Mouse (Mus musculus) intestine, embryonic 14.5 days (tissue): Measurements from ENCODE around the gene Tbc1d23. TPM values are rescaled to one million over a fixed set of nuclear protein-coding genes. Genes with fewer than 3 reads are reported as not detected.

ENCODE experiments used
- ATAC-seq: fragments of 200-750 bp; cut with Nextera tagmentation; replicated peaks from 2 replicates; pipeline ENCODE4 v1.8.0; 2017; ENCODE audit warnings: low read depth, moderate number of reproducible peaks, moderate TSS enrichment, moderate library complexity; ENCODE audit not compliant: low FRiP score, low TSS enrichment
- DNase-seq: peaks from one replicate; pipeline ENCODE4 v3.0.0-alpha.2; 2018; ENCODE audit warnings: low spot score
- H3K27ac ChIP-seq: fragments of 300-500 bp; sonication (generic); 2 replicates; pipeline ENCODE4 v1.5.1; 2014; ENCODE audit warnings: low read depth, mild to moderate bottlenecking, control low read depth
- H3K27me3 ChIP-seq: fragments of 300-500 bp; sonication (generic); replicated peaks from 2 replicates; pipeline ENCODE4 v1.6.1; 2014; ENCODE audit warnings: low read length, control low read depth; ENCODE audit not compliant: control insufficient read depth, insufficient read depth
- H3K36me3 ChIP-seq: fragments of 300-500 bp; sonication (generic); 2 replicates; pipeline ENCODE4 v1.6.1; 2014; ENCODE audit warnings: low read length, control low read depth; ENCODE audit not compliant: control insufficient read depth, insufficient read depth
- H3K4me1 ChIP-seq: fragments of 300-500 bp; sonication (generic); replicated peaks from 2 replicates; pipeline ENCODE4 v1.6.1; 2014; ENCODE audit warnings: low read length, control low read depth, mixed read lengths; ENCODE audit not compliant: control insufficient read depth, insufficient read depth
- H3K4me2 ChIP-seq: fragments of 300-500 bp; sonication (generic); 2 replicates; pipeline ENCODE4 v1.6.1; 2014; ENCODE audit warnings: low read length
- H3K4me3 ChIP-seq: fragments of 300-500 bp; sonication (generic); 2 replicates; pipeline ENCODE4 v1.5.1; 2014; ENCODE audit warnings: low read depth, low read length, control low read depth, mixed read lengths
- H3K9ac ChIP-seq: fragments of 300-500 bp; sonication (generic); 2 replicates; pipeline ENCODE4 v1.6.1; 2014; ENCODE audit warnings: mild to moderate bottlenecking, low read length
- H3K9me3 ChIP-seq: fragments of 300-500 bp; sonication (generic); 2 replicates; pipeline ENCODE4 v1.6.1; 2016; ENCODE audit warnings: low read length, control low read depth; ENCODE audit not compliant: control insufficient read depth
- WGBS: fragments of 180-500 bp; shearing (Covaris S2); extraction: QIAGEN DNeasy Blood & Tissue Kit; methylation state at CpG from one replicate; pipeline ENCODE4 v1.1.7; 2014; 5-methylcytosine and 5-hydroxymethylcytosine counted together
- polyA plus RNA-seq: library from polyadenylated mRNA; unstranded; fragments of >200 nt; fragmentation: Nextera tagmentation; extraction: Ambion mirVana; gene quantifications from 2 replicates; pipeline ENCODE4 v1.2.1, GENCODE M21; 2014

The Tbc1d23 gene
- polyA plus RNA-seq, 1 experiment from 2014 or later: 27.5 TPM

DNA sequence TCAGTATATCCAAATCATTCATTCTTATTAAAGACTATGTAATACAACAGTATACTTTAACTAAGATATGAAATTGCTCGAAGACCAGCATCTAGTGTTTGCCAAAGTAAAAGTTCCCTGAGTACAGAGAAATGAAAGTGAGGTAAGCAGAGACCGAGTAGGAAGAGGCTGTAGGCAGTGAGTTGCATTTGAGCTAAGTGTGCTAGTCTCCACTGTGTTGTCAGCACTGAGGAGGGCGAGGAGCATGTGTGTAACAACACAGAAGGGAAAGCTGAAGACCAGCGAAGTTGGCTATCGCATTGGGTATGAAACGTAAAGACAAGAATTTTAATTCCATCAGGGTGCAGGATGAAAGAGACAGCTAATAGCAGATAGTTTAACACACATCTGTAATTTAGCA is 97.7 kb downstream of the Tbc1d23 start:
- 94% methylated on average over 6 of the region's 6 CpGs for WGBS
- H3K36me3 ChIP-seq: peaks cover 42% of the 10 kb centered on the region
- ATAC-seq: no peak

DNA sequence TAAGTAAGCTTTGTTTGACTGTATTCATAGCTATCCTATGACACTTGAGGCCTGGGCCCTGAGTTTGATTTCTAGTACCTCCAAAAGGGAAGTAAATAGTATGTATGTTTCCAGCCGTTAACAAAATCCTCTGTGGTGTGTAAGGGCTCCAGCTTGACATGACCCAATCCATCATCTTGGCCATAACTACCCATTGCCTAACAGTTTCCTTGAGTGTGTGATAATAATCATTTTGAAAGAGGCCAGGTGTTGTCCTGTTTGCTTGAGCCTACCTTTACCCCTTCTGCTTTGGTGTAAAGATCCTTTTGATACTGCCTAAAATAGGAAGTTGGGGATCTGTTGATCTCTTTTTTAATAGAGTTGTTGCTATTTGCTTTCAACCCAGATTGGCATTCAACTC is 99.0 kb downstream of the Tbc1d23 start:
- Histone ChIP-seq H3K4me3 (no peak overlapping the region), H3K27ac (no peak overlapping the region), H3K4me2 (no peak overlapping the region), H3K36me3 (peaks cover 29% of the 10 kb centered on the region), H3K4me1 (0 out of 2 replicates have a peak, but pooled peaks cover 3% of the 10 kb centered on the region), H3K9me3 (no peaks in the 10 kb centered on the region), H3K9ac (no peak overlapping the region), H3K27me3 (no peaks in the 10 kb centered on the region)
- DNase-seq: no peak
- WGBS: 42% methylated on average over 1 of the region's 1 CpGs
- no peak for ATAC-seq

More for the DNA sequence above, 97.7 kb downstream of the Tbc1d23 start:
- Histone ChIP-seq H3K27ac (no peak overlapping the region), H3K4me1 (0 out of 2 replicates have a peak, but pooled peaks cover 3% of the 10 kb centered on the region), H3K9ac (no peak overlapping the region), H3K27me3 (no peaks in the 10 kb centered on the region), H3K4me2 (no peak overlapping the region), H3K9me3 (no peaks in the 10 kb centered on the region), H3K4me3 (no peak overlapping the region)
- DNase-seq: no peak

DNA sequence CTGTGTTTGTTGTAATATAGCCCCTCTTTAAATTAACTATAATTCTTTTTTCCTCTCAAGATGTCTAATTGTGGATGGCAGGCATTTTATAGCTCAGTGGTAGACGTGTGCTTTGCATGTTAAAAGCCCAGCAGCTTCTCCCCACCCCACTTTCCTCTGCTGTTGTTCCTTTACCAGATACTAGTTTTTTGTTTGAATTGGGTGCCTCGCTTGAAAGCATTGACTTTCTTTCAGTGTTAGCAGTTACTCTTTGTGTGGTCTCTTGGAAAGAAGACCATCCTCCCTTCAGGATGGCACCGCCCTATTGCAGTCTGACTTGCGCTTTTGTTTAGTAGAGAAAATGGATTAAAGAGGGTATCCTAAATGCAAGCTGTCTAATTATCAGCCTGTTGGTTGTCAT is 99.8 kb downstream of the Tbc1d23 start:
- ATAC-seq: no peak
- Histone ChIP-seq H3K4me1 (0 out of 2 replicates have a peak, but pooled peaks cover 3% of the 10 kb centered on the region), H3K9me3 (no peaks in the 10 kb centered on the region), H3K4me2 (no peak overlapping the region), H3K27ac (no peak overlapping the region), H3K36me3 (peaks cover 22% of the 10 kb centered on the region), H3K9ac (no peak overlapping the region), H3K27me3 (no peaks in the 10 kb centered on the region), H3K4me3 (no peak overlapping the region)
- DNase-seq: no peak
- WGBS: 78% methylated on average over 4 of the region's 4 CpGs

DNA sequence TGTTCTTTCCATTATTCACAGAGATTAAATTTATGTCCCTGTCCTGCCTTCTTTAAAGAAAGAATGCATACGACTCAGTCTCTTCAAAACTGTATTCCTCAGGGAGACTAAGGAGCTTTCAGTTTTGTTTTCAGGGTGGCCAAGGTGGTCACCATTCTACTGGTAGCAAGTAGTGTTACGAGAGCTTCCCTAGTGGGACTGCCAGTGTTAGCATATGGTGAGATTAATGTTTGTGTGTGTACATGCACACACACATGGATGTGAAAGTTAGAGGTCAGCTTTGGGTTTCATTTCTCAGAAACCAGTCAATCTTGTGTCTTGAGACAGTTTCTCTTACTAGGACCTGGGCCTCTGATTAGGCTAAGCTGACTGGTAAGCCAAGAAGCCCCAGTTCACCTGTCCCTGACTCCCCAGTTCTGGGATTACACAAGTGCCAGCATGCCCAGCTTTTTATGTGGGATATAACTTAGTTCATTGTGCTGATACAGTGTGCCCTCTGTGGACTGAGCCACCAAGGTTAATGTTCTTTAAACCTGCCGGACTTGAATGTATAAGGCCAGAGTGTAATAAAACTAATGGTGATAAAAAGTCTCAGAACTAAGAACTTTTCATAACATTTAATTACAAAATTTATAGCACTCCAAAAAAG is 100.4 kb downstream of the Tbc1d23 start:
- Histone ChIP-seq H3K27ac (no peak overlapping the region), H3K9ac (no peak overlapping the region), H3K4me3 (no peak overlapping the region), H3K9me3 (no peaks in the 10 kb centered on the region), H3K27me3 (no peaks in the 10 kb centered on the region), H3K36me3 (peaks cover 15% of the 10 kb centered on the region), H3K4me1 (0 out of 2 replicates have a peak, but pooled peaks cover 3% of the 10 kb centered on the region), H3K4me2 (no peak overlapping the region)
- ATAC-seq (no peak), DNase-seq (no peak)
- WGBS: 72% methylated on average over 3 of the region's 3 CpGs

DNA sequence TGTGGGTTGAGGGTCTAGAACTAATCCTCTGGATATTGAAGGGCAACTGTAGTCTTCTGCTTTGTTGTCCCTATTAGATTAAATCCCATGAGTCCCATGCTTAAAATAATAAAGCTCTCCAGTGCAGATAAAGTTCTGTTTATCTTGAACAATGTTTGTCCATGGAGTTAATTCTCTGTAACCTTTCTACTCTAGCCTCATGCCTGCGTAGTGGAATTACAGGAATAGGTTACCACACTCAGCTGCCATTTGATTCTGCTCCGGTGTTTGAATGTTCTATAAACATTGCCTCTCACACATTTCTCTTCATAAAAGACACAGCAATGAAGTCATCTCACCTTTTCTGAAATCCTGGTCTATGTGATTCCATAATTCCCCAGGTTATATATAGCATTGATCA is 103.5 kb downstream of the Tbc1d23 start:
- H3K27me3 ChIP-seq: no peaks in the 10 kb centered on the region
- no peak overlapping the region for H3K9ac ChIP-seq
- 60% methylated on average over 2 of the region's 2 CpGs for WGBS
- DNase-seq (no peak), ATAC-seq (no peak)
- no peak overlapping the region for H3K4me3 ChIP-seq
- H3K36me3 ChIP-seq: peaks cover 4% of the 10 kb centered on the region; the same call in 1 of the 2 replicates
- no peak overlapping the region for H3K4me2 ChIP-seq
- H3K27ac ChIP-seq: no peak overlapping the region
- no peaks in the 10 kb centered on the region for H3K9me3 ChIP-seq
- H3K4me1 ChIP-seq: peaks cover 15% of the 10 kb centered on the region

DNA sequence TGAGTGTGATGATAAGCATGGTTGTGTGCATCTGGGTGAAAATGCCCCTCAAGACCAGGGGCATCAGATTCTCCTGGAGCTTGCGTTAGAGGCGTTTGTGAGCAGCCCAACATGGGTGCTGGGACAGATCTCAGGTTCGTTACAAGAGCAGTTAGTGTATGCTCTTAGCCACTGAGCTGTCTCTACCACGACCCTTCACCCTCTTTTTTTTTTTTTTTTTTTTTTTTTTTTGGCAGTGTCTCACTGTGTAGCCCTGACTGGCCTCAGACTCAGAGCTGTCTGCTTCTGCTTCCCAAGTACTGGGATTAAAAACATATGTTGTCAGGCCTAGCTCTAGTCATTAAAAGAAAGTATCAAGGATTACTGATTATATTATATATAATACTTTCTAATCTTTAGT is 105.0 kb downstream of the Tbc1d23 start:
- Histone ChIP-seq H3K9ac (no peak overlapping the region), H3K9me3 (no peaks in the 10 kb centered on the region), H3K27me3 (no peaks in the 10 kb centered on the region), H3K4me3 (no peak overlapping the region), H3K27ac (no peak overlapping the region), H3K36me3 (peaks cover 4% of the 10 kb centered on the region; the same call in 1 of the 2 replicates), H3K4me2 (no peak overlapping the region), H3K4me1 (peaks cover 18% of the 10 kb centered on the region)
- 88% methylated on average over 4 of the region's 4 CpGs for WGBS
- DNase-seq (no peak), ATAC-seq (no peak)

DNA sequence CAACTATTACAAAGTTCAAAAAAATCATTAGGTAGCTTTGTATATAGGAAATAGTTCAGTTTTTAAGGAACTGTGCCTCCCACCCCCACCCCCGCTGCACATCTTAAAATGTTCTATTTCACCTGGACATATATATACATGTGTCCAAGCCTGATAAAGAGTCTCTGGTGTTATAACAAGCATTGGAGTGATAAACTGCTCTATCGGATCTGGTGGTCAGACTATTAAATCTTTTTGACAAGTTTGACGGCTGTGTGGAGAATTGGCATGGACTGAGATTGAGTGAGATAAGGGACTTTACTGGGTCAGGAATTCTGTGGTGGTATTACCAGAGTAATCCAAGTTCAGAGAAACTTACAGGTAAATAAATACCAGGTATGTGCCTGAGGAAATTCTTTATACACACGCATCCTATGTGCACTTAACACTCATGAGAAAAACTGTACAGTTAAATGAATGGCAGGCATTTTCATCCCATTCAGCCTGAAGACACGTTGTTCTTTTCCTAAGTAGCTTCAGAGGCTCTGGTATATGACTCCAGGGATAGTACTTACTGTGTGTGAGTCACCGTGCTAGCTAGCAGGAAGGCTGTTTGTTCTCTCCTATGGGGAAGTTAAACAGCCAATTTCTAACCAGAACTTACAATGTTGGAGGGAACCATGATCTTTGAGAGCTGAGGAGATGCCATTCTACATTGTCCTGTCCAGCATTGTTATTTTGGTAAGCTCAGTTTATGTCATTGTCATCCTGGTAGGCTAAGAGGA is 108.4 kb downstream of the Tbc1d23 start:
- ATAC-seq (no peak), DNase-seq (no peak)
- 41% methylated on average over 6 of the region's 6 CpGs for whole genome bisulfite sequencing
- Histone ChIP-seq H3K4me3 (peak overlapping the region; percentile 95), H3K27me3 (no peaks in the 10 kb centered on the region), H3K36me3 (peaks cover 4% of the 10 kb centered on the region; the same call in 1 of the 2 replicates), H3K9ac (peak overlapping the region; percentile 92), H3K9me3 (no peaks in the 10 kb centered on the region), H3K27ac (no peak overlapping the region), H3K4me1 (peaks cover 15% of the 10 kb centered on the region), H3K4me2 (peak overlapping the region; percentile 83)

DNA sequence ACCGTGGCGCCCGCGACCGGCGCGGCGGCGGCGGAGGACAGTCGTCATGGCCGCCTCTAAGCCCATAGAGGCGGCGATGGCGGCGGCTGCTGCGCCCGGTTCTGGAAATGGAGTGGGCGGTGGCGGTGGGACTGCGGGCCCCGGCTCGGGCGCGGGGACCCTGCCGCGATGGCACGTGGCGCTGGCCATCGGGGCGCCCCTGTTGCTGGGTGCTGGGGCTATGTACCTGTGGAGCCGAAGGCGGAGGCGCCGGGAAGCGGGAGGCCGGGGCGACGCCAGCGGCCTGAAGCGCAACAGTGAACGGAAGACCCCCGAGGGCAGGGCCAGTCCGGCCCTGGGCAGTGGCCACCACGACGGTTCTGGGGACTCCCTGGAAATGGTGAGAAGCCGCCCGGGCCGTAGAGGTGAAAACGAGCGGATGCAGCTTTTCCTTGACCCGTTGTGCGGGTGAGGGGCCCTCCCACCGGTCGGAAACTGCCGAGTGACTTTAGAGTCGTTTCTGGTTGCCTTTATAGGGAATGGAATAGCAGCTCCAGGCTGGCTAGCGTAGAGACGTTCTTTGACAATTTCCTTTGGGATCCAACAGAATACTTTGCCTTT is 109.4 kb downstream of the Tbc1d23 start:
- Histone ChIP-seq H3K9ac (peak overlapping the region; percentile 92), H3K27me3 (no peaks in the 10 kb centered on the region), H3K27ac (peak overlapping the region; percentile 90), H3K4me2 (peak overlapping the region; percentile 83), H3K9me3 (no peaks in the 10 kb centered on the region), H3K4me1 (peaks cover 15% of the 10 kb centered on the region), H3K36me3 (peaks cover 4% of the 10 kb centered on the region; the same call in 1 of the 2 replicates), H3K4me3 (peak overlapping the region; percentile 95)
- DNase-seq (no peak), ATAC-seq (peak; percentile 58)
- under 1% methylated on average over 58 of the region's 59 CpGs for WGBS
